Mouse (Mus musculus): Measurements from ENCODE around the gene Barhl2.

DNA sequence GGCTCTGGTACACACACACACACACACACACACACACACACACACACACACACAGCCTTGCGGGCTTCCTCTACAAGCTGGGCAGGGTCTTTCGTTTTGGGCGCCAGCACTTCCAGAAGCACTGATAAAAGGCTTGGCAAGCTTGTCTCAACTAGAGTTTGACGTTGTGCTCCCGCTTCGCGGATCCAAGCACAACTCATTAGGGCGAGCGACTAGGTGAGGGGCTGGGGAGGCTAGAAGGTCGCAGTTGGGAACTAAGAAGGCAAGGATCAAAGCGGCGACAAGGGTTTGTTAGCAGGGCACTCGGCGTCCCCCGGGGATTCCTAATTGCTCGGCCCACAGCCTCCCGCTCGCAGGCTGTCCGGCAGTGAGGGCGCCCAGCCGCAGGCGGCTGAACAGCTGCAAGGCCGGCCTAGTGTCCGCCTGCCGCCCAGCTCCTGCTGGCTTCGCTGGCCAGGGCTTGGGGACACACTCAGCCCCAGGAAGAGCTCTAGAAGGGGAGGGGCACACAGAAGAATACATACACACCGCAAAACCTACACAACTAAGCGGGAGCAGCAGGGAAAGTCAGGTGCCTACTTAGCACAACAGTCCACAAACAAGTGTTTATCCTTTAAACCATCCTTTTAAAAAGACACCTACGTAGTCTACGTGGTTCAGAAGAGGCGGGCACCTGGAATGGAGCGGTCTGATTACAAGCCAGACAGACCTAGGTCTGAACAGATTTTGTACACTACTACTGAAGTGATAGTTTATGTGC, 6.1 kb downstream of the Barhl2 start:
- TF ChIP-seq EP300 (IDR thresholded peaks at IDR 0.05; ENCODE audit: low read depth), result no peak
- no peak for TF ChIP-seq CTCF (IDR thresholded peaks at IDR 0.05; ENCODE audit: low read depth)
